Mouse (Mus musculus) neural tube, embryonic 12.5 days (tissue): ENCODE results near the gene Ins2. TPM values are rescaled to one million over a fixed set of nuclear protein-coding genes. Genes with fewer than 3 reads are reported as not detected.

Experiments
- ATAC-seq: fragments of 200-750 bp; cut with Nextera tagmentation; 2 replicates; pipeline ENCODE4 v1.8.0; 2017; ENCODE audit warnings: low read depth, mild to moderate bottlenecking, moderate TSS enrichment, moderate library complexity; ENCODE audit not compliant: low FRiP score
- H3K27ac ChIP-seq: fragments of 300-500 bp; sonication (generic); 2 replicates; pipeline ENCODE4 v1.5.1; 2016
- H3K27me3 ChIP-seq: fragments of 300-500 bp; sonication (generic); replicated peaks from 2 replicates; pipeline ENCODE4 v1.6.1; 2016; ENCODE audit warnings: mild to moderate bottlenecking
- H3K36me3 ChIP-seq: fragments of 300-500 bp; sonication (generic); 2 replicates; pipeline ENCODE4 v1.6.1; 2016; ENCODE audit warnings: mild to moderate bottlenecking
- H3K4me1 ChIP-seq: fragments of 300-500 bp; sonication (generic); 2 replicates; pipeline ENCODE4 v1.6.1; 2016
- H3K4me2 ChIP-seq: fragments of 300-500 bp; sonication (generic); replicated peaks from 2 replicates; pipeline ENCODE4 v1.6.1; 2016; ENCODE audit warnings: mild to moderate bottlenecking
- H3K4me3 ChIP-seq: fragments of 300-500 bp; sonication (generic); 2 replicates; pipeline ENCODE4 v1.5.1; 2016
- H3K9ac ChIP-seq: fragments of 300-500 bp; sonication (generic); 2 replicates; pipeline ENCODE4 v1.6.1; 2016; ENCODE audit warnings: mild to moderate bottlenecking
- H3K9me3 ChIP-seq: fragments of 300-500 bp; sonication (generic); 2 replicates; pipeline ENCODE4 v1.6.1; 2016; ENCODE audit warnings: mild to moderate bottlenecking
- WGBS: fragments of 180-500 bp; shearing (Covaris S2); methylation state at CpG from one replicate; pipeline ENCODE4 v1.1.7; 2016; 5-methylcytosine and 5-hydroxymethylcytosine counted together
- polyA plus RNA-seq: library from polyadenylated mRNA; unstranded; fragments of >200 nt; fragmentation: Nextera tagmentation; extraction: Ambion mirVana; gene quantifications from 2 replicates; pipeline ENCODE4 v1.2.1, GENCODE M21; 2016

Ins2 gene
- polyA plus RNA-seq, 1 experiment from 2014 or later = not detected

DNA sequence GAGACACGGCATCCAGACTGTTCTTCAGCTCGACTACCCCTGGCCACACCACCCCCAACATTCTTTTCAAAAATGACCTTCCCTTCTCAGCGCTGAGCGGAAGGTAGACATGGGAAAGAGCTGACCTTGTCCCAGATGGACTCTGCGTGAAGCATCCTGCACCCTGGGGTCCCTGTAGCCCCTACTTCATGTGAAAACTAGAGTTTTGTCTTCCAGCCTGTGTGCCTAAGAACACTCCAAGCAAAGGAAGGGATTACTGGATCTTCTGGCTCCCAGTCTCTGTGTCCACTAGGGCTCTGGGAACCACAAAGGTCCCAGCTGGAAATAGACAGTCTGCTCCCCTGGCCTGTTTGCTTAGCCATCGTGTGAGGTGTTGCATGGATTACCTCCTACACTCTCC lies 68.0 kb downstream of the Ins2 start:
- ATAC-seq = no peak
- no peaks in the 10 kb centered on the region for H3K27me3 ChIP-seq
- H3K27ac ChIP-seq = no peak overlapping the region

DNA sequence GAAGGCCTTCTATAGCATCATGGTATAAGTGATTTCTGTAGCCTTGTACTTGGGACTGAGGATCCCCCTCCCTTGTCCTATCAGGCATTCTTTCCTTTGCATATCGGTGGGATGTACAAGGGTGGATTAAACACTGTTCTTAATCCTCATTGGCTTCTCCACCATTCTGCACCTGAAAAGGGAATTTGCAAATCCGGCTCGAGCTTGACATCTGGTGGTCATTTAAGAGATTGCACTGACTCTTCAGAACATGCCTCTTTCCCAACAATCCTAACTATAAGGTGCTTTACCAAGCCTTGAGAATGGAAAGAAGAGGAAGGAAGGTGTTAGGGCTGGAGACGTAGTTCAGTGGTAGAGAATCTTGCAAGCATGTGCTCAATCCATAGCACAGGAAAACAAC lies 71.1 kb downstream of the Ins2 start:
- no peaks in the 10 kb centered on the region for H3K4me1 ChIP-seq
- peaks cover 2% of the 10 kb centered on the region; the same call in 1 of the 2 replicates for H3K36me3 ChIP-seq
- peaks cover 27% of the 10 kb centered on the region for H3K9me3 ChIP-seq
- no peak for ATAC-seq
- peaks cover 2% of the 10 kb centered on the region; the same call in 1 of the 2 replicates for H3K27me3 ChIP-seq
- no peak overlapping the region for H3K4me2 ChIP-seq
- WGBS = 14% methylated on average over 4 of the region's 4 CpGs
- no peak overlapping the region for H3K9ac ChIP-seq
- H3K27ac ChIP-seq = no peak overlapping the region
- H3K4me3 ChIP-seq = no peak overlapping the region

More for the DNA sequence above, 68.0 kb downstream of the Ins2 start:
- Histone ChIP-seq H3K4me2 (no peak overlapping the region), H3K36me3 (no peaks in the 10 kb centered on the region), H3K9ac (no peak overlapping the region), H3K4me3 (no peak overlapping the region), H3K9me3 (peaks cover 7% of the 10 kb centered on the region), H3K4me1 (no peaks in the 10 kb centered on the region)
- WGBS = 75% methylated on average over 6 of the region's 6 CpGs

DNA sequence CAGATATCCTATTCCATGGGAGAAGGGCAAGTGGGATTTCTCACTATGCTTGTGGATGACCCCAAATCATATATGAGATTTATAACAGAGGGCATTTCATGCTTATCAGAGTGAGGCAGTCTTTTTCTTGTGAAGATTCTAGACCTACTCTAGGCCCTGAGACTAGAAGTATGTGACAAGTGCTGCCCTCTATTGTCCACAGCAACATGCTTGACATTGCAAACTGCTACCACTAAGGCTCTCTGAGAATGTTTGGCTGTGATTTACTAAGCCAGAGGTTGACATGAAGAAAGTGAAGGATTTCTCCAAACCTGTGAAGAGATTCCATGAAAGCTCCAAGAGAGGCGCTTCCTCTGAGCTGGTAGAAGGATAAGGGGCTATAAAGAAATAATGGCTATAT lies 72.1 kb downstream of the Ins2 start:
- no peak overlapping the region for H3K4me3 ChIP-seq
- H3K36me3 ChIP-seq = peaks cover 2% of the 10 kb centered on the region; the same call in 1 of the 2 replicates
- WGBS = 92% methylated on average over 1 of the region's 1 CpGs
- no peak overlapping the region for H3K9ac ChIP-seq
- H3K27me3 ChIP-seq = peaks cover 12% of the 10 kb centered on the region
- H3K27ac ChIP-seq = no peak overlapping the region
- no peak for ATAC-seq
- H3K9me3 ChIP-seq = peaks cover 27% of the 10 kb centered on the region
- H3K4me2 ChIP-seq = no peak overlapping the region
- no peaks in the 10 kb centered on the region for H3K4me1 ChIP-seq

DNA sequence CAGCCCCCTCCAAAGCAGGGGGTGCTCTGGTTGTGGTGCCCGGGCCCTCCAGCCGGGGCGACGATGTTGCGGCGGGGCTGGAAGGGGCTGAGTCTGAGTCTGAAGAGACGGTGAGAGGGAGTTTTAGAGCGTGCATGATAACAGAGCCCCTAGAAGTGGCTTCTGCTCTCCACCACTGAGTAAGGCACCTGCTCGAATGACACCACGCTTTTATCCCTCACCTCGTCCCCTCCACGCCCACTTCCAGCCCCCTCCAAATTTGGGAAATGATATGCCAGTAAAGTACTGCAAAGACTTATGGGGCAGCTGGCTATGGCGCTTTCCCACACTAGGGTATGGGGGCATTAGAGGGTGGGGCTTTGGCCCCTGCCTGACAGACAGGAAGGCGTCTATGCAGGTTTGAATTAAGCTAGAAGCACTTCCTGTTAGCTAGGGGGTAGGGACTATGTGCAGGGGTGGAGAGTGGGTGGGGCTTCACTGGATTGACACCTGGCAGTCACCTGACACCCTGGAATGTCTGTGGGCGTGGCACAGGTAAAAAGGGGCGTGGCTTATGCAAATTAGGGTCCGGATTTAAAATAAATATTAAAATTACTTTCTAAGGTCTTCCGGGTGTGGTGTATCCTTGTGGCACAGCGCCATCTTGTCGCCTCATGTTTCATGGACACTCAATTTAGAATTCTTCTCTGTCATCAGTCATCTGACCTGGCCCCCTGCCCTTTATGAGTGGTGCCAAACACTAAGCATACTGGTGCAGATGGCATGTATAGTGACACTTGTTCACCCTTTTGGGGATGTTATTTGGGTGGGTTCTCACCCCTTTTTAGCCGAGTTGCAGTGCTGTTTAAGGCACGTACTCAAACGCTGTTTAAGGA lies 73.2 kb downstream of the Ins2 start, which contains the start of gene Gm49394:
Gm49394 (minus strand) TSS at position 192 of the 875 bp plus-strand sequence.
- Histone ChIP-seq H3K36me3 (peaks cover 2% of the 10 kb centered on the region; the same call in 1 of the 2 replicates), H3K4me1 (no peaks in the 10 kb centered on the region), H3K27ac (no peak within 1 kb of the TSS), H3K9me3 (peaks cover 27% of the 10 kb centered on the region), H3K4me3 (no peak within 1 kb of the TSS), H3K27me3 (peaks cover 23% of the 10 kb centered on the region), H3K9ac (no peak within 1 kb of the TSS), H3K4me2 (no peak within 1 kb of the TSS)
- 85% methylated on average over 23 of the region's 23 CpGs for WGBS
- no peak for ATAC-seq

DNA sequence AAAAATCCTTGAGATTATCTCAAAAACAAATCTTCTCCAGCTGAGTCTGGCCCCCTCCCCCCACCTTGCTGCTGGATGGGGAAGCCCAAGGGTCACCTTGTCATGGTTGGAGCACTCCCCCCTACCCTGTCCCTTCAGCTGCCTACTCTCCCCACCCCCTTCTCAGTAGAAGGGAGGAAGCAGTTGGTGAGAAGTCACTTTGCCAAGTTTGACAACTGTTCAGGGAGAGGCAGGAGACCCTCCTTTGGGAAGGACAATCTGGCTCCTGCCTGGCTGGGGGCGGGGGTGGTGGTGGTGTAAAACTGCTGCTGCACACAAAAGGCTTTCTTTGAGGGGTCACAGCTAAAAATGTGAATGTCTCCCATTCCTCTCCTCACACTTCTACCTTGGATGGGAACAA lies 74.9 kb downstream of the Ins2 start:
- Histone ChIP-seq H3K36me3 (peaks cover 2% of the 10 kb centered on the region; the same call in 1 of the 2 replicates), H3K9ac (no peak overlapping the region), H3K4me3 (no peak overlapping the region), H3K9me3 (peaks cover 27% of the 10 kb centered on the region), H3K4me1 (0 out of 2 replicates have a peak, but pooled peaks cover 8% of the 10 kb centered on the region), H3K4me2 (no peak overlapping the region), H3K27me3 (peaks cover 40% of the 10 kb centered on the region), H3K27ac (no peak overlapping the region)
- no peak for ATAC-seq
- WGBS = 95% methylated on average over 1 of the region's 1 CpGs

DNA sequence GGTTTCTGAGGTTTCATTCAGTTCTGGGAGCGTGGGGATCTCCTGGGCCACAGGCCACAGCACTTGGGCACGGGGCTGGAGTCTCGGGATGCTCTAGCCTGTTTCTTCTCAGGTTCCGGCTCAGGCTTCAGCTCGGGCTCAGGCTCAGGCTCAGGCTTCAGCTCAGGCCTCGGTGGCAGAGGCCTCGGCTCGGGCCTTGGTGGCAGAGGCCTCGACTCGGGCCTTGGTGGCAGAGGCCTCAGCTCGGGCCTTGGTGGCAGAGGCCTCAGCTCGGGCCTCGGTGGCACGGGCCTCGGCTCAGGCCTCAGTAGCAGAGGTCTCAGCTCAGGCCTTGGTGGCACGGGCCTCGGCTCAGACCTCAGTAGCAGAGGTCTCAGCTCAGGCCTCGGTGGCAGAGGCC lies 75.7 kb downstream of the Ins2 start:
- Histone ChIP-seq H3K4me2 (no peak overlapping the region), H3K27me3 (peaks cover 48% of the 10 kb centered on the region), H3K27ac (no peak overlapping the region), H3K4me3 (no peak overlapping the region), H3K9ac (no peak overlapping the region), H3K9me3 (peaks cover 27% of the 10 kb centered on the region), H3K4me1 (0 out of 2 replicates have a peak, but pooled peaks cover 8% of the 10 kb centered on the region), H3K36me3 (peaks cover 2% of the 10 kb centered on the region; the same call in 1 of the 2 replicates)
- 93% methylated on average over 18 of the region's 18 CpGs for WGBS
- ATAC-seq = no peak

DNA sequence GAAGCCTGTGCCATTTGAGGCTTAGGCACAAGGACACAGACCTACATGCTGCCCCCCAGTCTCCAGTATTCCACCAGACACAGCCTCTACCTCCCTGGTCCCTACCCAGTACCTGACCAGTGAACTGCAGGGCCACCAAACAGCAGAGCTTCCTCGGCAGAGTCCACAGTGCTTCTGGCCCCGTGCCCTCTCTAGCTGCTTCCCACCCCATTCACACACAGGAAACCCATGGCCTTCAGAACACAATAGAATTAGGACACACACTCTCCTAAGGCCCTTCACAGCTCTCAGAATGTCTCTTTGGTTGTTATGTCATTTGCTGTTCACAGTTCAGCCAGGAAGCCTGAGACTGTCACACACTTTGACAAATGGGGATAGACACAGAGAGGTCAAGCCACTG lies 76.5 kb downstream of the Ins2 start, which contains the start of gene Igf2:
Igf2 (minus strand) TSS at position 158 of the 400 bp plus-strand sequence.
- Histone ChIP-seq H3K4me3 (no peak within 1 kb of the TSS), H3K27ac (no peak within 1 kb of the TSS), H3K9ac (no peak within 1 kb of the TSS), H3K27me3 (peaks cover 56% of the 10 kb centered on the region), H3K9me3 (peaks cover 27% of the 10 kb centered on the region), H3K36me3 (peaks cover 2% of the 10 kb centered on the region; the same call in 1 of the 2 replicates), H3K4me1 (0 out of 2 replicates have a peak, but pooled peaks cover 8% of the 10 kb centered on the region), H3K4me2 (no peak within 1 kb of the TSS)
- 65% methylated on average over 2 of the region's 2 CpGs for WGBS
- ATAC-seq = no peak

DNA sequence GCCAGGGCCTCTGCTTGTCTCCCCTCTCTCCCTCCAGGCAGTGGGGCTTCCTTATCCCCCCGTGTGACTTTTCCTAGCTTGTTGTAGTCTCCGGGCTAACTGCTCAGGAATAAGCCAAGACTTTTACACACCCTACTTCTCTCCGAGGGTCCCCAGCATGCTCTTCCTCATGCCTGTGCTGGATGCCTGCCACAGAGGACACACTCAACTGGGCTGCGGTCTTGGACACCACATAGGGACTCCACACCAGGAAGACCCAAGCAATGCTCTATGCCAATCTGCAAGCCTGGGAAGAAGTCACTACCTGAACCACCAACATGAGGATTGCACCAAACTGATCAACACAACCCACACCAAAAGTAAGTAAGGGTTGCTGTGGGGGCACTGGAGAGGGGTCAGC lies 77.1 kb downstream of the Ins2 start:
- no peak overlapping the region for H3K4me2 ChIP-seq
- no peak overlapping the region for H3K4me3 ChIP-seq
- no peak for ATAC-seq
- H3K27me3 ChIP-seq = peaks cover 62% of the 10 kb centered on the region
- H3K9me3 ChIP-seq = peaks cover 25% of the 10 kb centered on the region
- no peak overlapping the region for H3K27ac ChIP-seq
- H3K9ac ChIP-seq = no peak overlapping the region
- peaks cover 2% of the 10 kb centered on the region; the same call in 1 of the 2 replicates for H3K36me3 ChIP-seq
- 0 out of 2 replicates have a peak, but pooled peaks cover 8% of the 10 kb centered on the region for H3K4me1 ChIP-seq
- WGBS = 68% methylated on average over 4 of the region's 4 CpGs

DNA sequence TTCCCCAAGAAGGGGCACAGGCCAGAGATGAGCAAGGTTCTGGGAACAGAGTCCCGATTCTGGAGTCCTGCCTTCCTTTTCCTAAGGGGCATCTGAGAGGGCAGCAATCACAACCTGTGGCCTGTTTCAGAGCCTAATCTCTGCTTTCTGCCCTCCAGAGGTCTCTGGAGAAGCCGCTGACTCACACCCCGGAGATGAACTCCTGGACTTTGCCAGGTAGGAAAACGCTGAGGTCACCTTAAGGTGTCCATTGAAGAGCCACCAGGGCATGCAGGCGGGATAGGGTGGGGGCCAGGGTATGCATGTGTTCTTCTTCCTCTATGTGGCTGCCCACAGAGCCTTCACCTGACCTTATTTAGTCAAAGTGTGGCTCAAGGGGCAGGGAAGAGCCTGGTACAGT lies 77.8 kb downstream of the Ins2 start:
- Histone ChIP-seq H3K36me3 (peaks cover 2% of the 10 kb centered on the region; the same call in 1 of the 2 replicates), H3K4me1 (peaks cover 15% of the 10 kb centered on the region), H3K27me3 (peaks cover 69% of the 10 kb centered on the region), H3K27ac (no peak overlapping the region), H3K4me3 (no peak overlapping the region), H3K9me3 (peaks cover 22% of the 10 kb centered on the region), H3K4me2 (no peak overlapping the region), H3K9ac (no peak overlapping the region)
- no peak for ATAC-seq
- WGBS = 49% methylated on average over 5 of the region's 5 CpGs

DNA sequence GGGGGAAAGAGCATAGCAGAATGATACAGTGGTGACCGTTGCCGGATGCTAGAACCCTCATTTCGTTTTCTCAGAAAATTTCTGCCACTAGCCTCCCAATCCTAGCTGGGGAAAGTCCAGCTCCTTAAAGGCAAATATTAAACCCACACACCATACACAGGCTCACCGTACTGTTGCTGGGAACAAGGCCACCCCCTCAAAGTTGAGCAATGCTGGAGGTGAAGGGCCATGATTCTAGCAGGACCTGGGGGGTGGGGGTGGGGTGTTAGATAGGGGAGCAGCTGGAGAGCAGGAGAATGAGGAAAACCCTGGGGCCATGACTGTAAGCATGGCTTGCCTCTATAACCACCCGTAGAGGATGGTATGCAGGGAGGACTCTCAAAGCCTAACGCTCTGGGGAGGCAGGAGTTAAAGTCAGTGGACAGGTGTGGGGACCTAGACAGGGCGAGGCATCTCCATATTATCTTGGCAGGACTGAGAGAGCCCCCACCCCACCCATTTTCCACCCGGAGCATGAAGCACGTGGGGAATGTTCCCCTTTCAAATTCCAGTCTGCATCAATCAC lies 78.6 kb downstream of the Ins2 start:
- H3K9ac ChIP-seq = no peak overlapping the region
- peaks cover 14% of the 10 kb centered on the region for H3K9me3 ChIP-seq
- peak overlapping the region; percentile 46 for H3K4me2 ChIP-seq
- WGBS = 2% methylated on average over 9 of the region's 9 CpGs
- peaks cover 17% of the 10 kb centered on the region for H3K4me1 ChIP-seq
- H3K27me3 ChIP-seq = peaks cover 78% of the 10 kb centered on the region
- H3K27ac ChIP-seq = no peak overlapping the region
- H3K4me3 ChIP-seq = no peak overlapping the region
- peaks cover 2% of the 10 kb centered on the region; the same call in 1 of the 2 replicates for H3K36me3 ChIP-seq
- no peak for ATAC-seq

DNA sequence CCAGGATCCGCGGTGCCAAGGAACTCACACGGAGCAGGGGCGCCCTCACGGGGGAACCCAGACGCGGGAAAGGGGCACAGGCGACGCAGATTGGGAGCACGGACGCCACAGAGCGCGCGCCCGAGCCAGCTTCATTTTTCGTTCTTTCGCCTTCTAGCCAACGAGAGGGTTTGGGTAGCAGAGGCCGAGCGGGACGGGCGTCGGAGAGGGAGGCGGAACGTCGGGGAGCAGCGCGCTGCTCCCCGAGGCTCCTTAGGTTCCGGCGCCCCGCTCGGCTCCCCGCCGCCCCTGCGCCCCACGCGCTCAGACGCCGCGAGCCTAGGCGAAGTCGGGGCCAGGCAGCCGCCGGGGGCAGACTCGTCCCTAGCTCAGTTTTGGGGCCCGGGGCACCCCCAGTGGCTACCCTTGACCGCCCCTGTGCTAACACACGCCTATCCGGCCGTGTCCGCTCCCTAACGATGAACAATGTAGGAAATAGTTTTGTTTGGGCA lies 79.2 kb downstream of the Ins2 start:
- no peak overlapping the region for H3K27ac ChIP-seq
- peaks cover 23% of the 10 kb centered on the region for H3K4me1 ChIP-seq
- peaks cover 83% of the 10 kb centered on the region for H3K27me3 ChIP-seq
- under 1% methylated on average over 53 of the region's 53 CpGs for WGBS
- H3K4me2 ChIP-seq = peak overlapping the region; percentile 46
- peaks cover 8% of the 10 kb centered on the region; the same call in 1 of the 2 replicates for H3K9me3 ChIP-seq
- peaks cover 2% of the 10 kb centered on the region; the same call in 1 of the 2 replicates for H3K36me3 ChIP-seq
- no peak for ATAC-seq
- peak overlapping the region; percentile 18 for H3K4me3 ChIP-seq
- 0 out of 2 replicates have a peak overlapping the region, but pooled peaks have one; percentile 33 for H3K9ac ChIP-seq

DNA sequence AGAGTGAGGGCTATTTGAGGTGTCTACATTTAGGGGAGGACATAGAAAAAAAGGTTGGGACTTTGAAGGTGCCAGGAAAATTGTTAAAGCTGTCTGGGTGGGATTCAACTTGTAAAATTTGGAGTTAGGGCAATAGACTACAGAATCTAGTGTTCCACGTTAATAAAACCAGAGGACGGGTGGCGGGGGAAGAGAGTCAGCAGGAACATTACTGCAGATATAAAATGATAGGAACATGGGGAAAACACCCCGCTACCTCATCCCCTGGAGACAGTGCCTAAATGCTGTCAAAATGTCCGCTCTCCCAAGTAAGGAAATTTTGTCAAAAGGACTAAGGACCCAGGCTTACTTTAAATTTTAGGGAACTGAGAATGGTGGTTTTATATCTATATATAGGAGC lies 80.0 kb downstream of the Ins2 start:
- peaks cover under 1% of the 10 kb centered on the region; the same call in 1 of the 2 replicates for H3K36me3 ChIP-seq
- no peak overlapping the region for H3K9ac ChIP-seq
- H3K27me3 ChIP-seq = peaks cover 92% of the 10 kb centered on the region
- no peaks in the 10 kb centered on the region for H3K9me3 ChIP-seq
- H3K4me3 ChIP-seq = no peak overlapping the region
- WGBS = 4% methylated on average over 5 of the region's 5 CpGs
- H3K4me1 ChIP-seq = peaks cover 31% of the 10 kb centered on the region
- peak overlapping the region; percentile 46; the same call in 1 of the 2 replicates for H3K4me2 ChIP-seq
- no peak for ATAC-seq
- no peak overlapping the region for H3K27ac ChIP-seq
